Mouse (Mus musculus) neural tube, embryonic 14.5 days (tissue): ENCODE data around the gene Kif28. TPM values are rescaled to one million over a fixed set of nuclear protein-coding genes. Genes with fewer than 3 reads are reported as not detected.
"Not testable (repeated sequence)": the region's sequence is repeated elsewhere in the genome, so short reads cannot be mapped to it uniquely, and the experiment has no call there.

ENCODE experiments used
- ATAC-seq: fragments of 200-750 bp; cut with Nextera tagmentation; 2 replicates; pipeline ENCODE4 v1.8.0; 2017; ENCODE audit warnings: low read depth, mild to moderate bottlenecking, moderate TSS enrichment, moderate library complexity
- H3K27ac ChIP-seq: fragments of 300-500 bp; sonication (generic); 2 replicates; pipeline ENCODE4 v1.5.1; 2014; ENCODE audit warnings: low read depth, mild to moderate bottlenecking, control low read depth, low read length, moderate library complexity, mixed read lengths
- H3K27me3 ChIP-seq: fragments of 300-500 bp; sonication (generic); 2 replicates; pipeline ENCODE4 v1.6.1; 2014; ENCODE audit warnings: low read length; ENCODE audit not compliant: control insufficient read depth, insufficient read depth
- H3K36me3 ChIP-seq: fragments of 300-500 bp; sonication (generic); 2 replicates; pipeline ENCODE4 v1.6.1; 2014; ENCODE audit warnings: low read length, mixed read lengths; ENCODE audit not compliant: control insufficient read depth, insufficient read depth
- H3K4me1 ChIP-seq: fragments of 300-500 bp; sonication (generic); 2 replicates; pipeline ENCODE4 v1.6.1; 2014; ENCODE audit warnings: low read length; ENCODE audit not compliant: control insufficient read depth, insufficient read depth
- H3K4me2 ChIP-seq: fragments of 300-500 bp; sonication (generic); 2 replicates; pipeline ENCODE4 v1.6.1; 2014; ENCODE audit warnings: mild to moderate bottlenecking, low read depth, low read length, control low read depth
- H3K4me3 ChIP-seq: fragments of 300-500 bp; sonication (generic); 2 replicates; pipeline ENCODE4 v1.5.1; 2014; ENCODE audit warnings: low read depth, low read length, control low read depth, mixed read lengths
- H3K9ac ChIP-seq: fragments of 300-500 bp; sonication (generic); replicated peaks from 2 replicates; pipeline ENCODE4 v1.6.1; 2014; ENCODE audit warnings: low read depth, mild to moderate bottlenecking, control low read depth, low read length, mixed read lengths
- H3K9me3 ChIP-seq: fragments of 300-500 bp; sonication (generic); 2 replicates; pipeline ENCODE4 v1.6.1; 2016; ENCODE audit warnings: low read length; ENCODE audit not compliant: control insufficient read depth
- WGBS: fragments of 180-500 bp; shearing (Covaris S2); extraction: QIAGEN DNeasy Blood & Tissue Kit; methylation state at CpG from one replicate; pipeline ENCODE4 v1.1.7; 2014; 5-methylcytosine and 5-hydroxymethylcytosine counted together
- polyA plus RNA-seq: library from polyadenylated mRNA; unstranded; fragments of >200 nt; fragmentation: Nextera tagmentation; extraction: Ambion mirVana; gene quantifications from 2 replicates; pipeline ENCODE4 v1.2.1, GENCODE M21; 2014

Gene Kif28
- polyA plus RNA-seq, 1 experiment from 2014 or later: not detected

DNA sequence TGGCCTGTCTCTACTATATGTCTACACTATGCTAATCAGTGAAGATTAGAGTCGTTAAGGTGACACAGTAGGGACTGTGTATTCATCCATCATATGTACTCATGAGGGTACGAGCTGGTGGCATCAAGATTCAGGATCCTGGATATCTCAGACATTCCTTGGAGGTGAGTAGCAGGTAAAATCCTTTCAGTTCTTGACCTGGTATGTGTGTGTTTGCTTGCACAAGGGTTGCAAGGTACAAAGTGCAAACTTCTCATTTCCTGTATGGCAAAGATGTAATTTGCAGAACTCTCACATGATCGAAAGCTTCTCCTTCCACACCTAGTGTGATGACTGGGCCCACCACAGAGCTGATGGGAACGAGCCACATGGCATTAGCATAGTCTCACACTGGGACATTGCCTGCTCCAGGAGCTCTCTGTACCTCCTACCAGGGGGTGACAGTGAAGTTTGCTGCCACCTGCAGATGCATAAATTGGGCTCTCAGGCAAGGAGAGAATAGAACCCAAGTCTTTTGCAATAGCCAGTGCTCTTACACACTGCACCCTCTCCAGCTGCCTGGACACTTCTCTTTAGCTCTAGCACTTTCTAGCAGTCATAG, 1.4 kb downstream of the Kif28 start:
- no peak overlapping the region for H3K4me3 ChIP-seq
- H3K4me2 ChIP-seq: no peak overlapping the region
- no peaks in the 10 kb centered on the region for H3K27me3 ChIP-seq
- H3K4me1 ChIP-seq: no peaks in the 10 kb centered on the region
- no peak overlapping the region for H3K9ac ChIP-seq
- H3K36me3 ChIP-seq: peaks cover 18% of the 10 kb centered on the region; the same call in 1 of the 2 replicates
- no peaks in the 10 kb centered on the region for H3K9me3 ChIP-seq
- 85% methylated on average over 4 of the region's 4 CpGs for WGBS
- H3K27ac ChIP-seq: no peak overlapping the region
- ATAC-seq: no peak

DNA sequence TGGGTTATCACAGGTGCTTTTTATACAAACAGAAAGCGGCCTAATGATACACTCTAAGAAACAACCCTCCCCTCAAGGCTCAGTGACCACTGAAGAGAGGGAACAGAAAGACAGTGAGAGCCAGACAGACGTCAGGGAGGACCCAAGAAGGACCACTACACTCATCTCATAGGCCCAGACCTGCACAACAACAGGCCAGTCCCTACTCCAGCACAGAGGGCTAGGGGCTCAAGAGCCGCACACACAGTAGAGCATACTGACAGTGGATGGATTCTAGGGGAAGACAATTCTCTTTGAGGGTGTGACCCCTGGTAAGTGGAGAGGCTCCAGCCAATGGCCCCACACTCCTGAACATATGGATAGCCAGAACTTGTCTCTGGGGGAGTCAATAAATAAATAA, 8.6 kb downstream of the Kif28 start:
- WGBS: 91% methylated on average over 3 of the region's 3 CpGs
- Histone ChIP-seq H3K27ac (no peak overlapping the region), H3K27me3 (no peaks in the 10 kb centered on the region), H3K4me2 (no peak overlapping the region), H3K4me1 (no peaks in the 10 kb centered on the region), H3K4me3 (no peak overlapping the region), H3K9me3 (no peaks in the 10 kb centered on the region), H3K9ac (no peak overlapping the region), H3K36me3 (no peaks in the 10 kb centered on the region)
- ATAC-seq: no peak

GRCm38 (mm10) chr1:179734500-179735474, 10.3 kb downstream of the Kif28 start:
- no peak overlapping the region for H3K4me2 ChIP-seq
- no peak overlapping the region for H3K4me3 ChIP-seq
- ATAC-seq: no peak
- no peaks in the 10 kb centered on the region for H3K4me1 ChIP-seq
- no peaks in the 10 kb centered on the region for H3K9me3 ChIP-seq
- 42% methylated on average over 15 of the region's 15 CpGs for WGBS
- no peaks in the 10 kb centered on the region for H3K27me3 ChIP-seq
- H3K36me3 ChIP-seq: no peaks in the 10 kb centered on the region
- no peak overlapping the region for H3K9ac ChIP-seq
- H3K27ac ChIP-seq: no peak overlapping the region

- 96% methylated on average over 3 of the region's 3 CpGs for WGBS
- ATAC-seq: no peak
Observed at GRCm38 (mm10) chr1:179731391-179731790, 13.7 kb downstream of the Kif28 start.

DNA sequence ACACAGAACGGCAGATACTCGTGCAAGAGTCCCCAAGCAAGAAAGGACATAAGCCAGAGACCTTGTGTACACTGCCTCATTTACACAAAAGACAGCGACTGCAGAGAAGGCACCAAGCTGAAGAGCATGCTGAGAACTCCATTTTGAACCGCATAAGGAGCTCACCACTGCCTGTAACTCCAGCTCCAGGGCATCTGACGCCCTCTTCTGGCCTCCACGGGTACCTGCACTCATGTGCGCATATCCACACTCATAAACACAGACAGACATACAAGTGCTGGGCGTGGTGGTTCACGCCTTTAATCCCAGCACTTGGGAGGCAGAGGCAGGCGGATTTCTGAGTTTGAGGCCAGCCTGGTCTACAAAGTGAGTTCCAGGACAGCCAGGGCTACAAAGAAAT, 16.4 kb downstream of the Kif28 start:
- H3K36me3 ChIP-seq: no peaks in the 10 kb centered on the region
- no peaks in the 10 kb centered on the region for H3K4me1 ChIP-seq
- no peak overlapping the region for H3K4me2 ChIP-seq
- H3K9ac ChIP-seq: no peak overlapping the region
- H3K27me3 ChIP-seq: no peaks in the 10 kb centered on the region
- no peaks in the 10 kb centered on the region for H3K9me3 ChIP-seq
- H3K4me3 ChIP-seq: no peak overlapping the region
- WGBS: 89% methylated on average over 10 of the region's 10 CpGs
- no peak overlapping the region for H3K27ac ChIP-seq
- no peak for ATAC-seq

More at GRCm38 (mm10) chr1:179731391-179731790, 13.7 kb downstream of the Kif28 start:
- no peak overlapping the region for H3K27ac ChIP-seq
- H3K4me1 ChIP-seq: no peaks in the 10 kb centered on the region
- no peaks in the 10 kb centered on the region for H3K27me3 ChIP-seq
- no peak overlapping the region for H3K4me2 ChIP-seq
- H3K4me3 ChIP-seq: no peak overlapping the region
- no peaks in the 10 kb centered on the region for H3K9me3 ChIP-seq
- no peak overlapping the region for H3K9ac ChIP-seq
- no peaks in the 10 kb centered on the region for H3K36me3 ChIP-seq

GRCm38 (mm10) chr1:179722811-179723469, 22.1 kb downstream of the Kif28 start:
- no peaks in the 10 kb centered on the region for H3K27me3 ChIP-seq
- no peaks in the 10 kb centered on the region for H3K36me3 ChIP-seq
- no peak overlapping the region for H3K9ac ChIP-seq
- no peak overlapping the region for H3K4me2 ChIP-seq
- no peak overlapping the region for H3K4me3 ChIP-seq
- no peaks in the 10 kb centered on the region for H3K9me3 ChIP-seq
- 31% methylated on average over 8 of the region's 8 CpGs for WGBS
- no peaks in the 10 kb centered on the region for H3K4me1 ChIP-seq
- no peak for ATAC-seq
- no peak overlapping the region for H3K27ac ChIP-seq

DNA sequence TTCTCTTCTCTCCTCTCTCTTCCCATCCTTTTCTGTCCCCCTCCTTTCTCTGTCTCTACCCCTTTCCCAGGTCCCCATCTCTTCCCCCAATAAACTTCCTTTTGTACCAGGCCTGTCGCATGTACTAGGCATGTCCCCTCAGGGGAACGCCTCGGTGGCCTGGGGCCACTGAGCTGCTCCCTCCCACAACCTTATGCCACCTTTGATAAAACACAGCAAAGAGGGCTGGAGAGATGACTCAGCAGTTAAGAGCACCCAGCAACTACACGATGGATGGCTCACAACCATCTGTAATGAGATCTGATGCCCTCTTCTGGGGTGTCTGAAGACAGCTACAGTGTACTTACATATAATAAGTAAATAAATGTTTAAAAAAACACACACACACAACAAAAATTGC, 29.3 kb downstream of the Kif28 start:
- H3K27ac ChIP-seq: no peak overlapping the region
- no peak for ATAC-seq
- no peak overlapping the region for H3K4me2 ChIP-seq
- no peaks in the 10 kb centered on the region for H3K4me1 ChIP-seq
- WGBS: 95% methylated on average over 4 of the region's 4 CpGs
- no peaks in the 10 kb centered on the region for H3K9me3 ChIP-seq
- no peaks in the 10 kb centered on the region for H3K36me3 ChIP-seq
- H3K9ac ChIP-seq: no peak overlapping the region
- no peak overlapping the region for H3K4me3 ChIP-seq
- no peaks in the 10 kb centered on the region for H3K27me3 ChIP-seq

GRCm38 (mm10) chr1:179715289-179715688, 29.8 kb downstream of the Kif28 start:
- H3K36me3 ChIP-seq, H3K4me3 ChIP-seq, H3K4me1 ChIP-seq, H3K27ac ChIP-seq, H3K9ac ChIP-seq, H3K9me3 ChIP-seq, H3K4me2 ChIP-seq, ATAC-seq, H3K27me3 ChIP-seq: not testable (repeated sequence)
- WGBS: 100% methylated on average over 2 of the region's 4 CpGs

DNA sequence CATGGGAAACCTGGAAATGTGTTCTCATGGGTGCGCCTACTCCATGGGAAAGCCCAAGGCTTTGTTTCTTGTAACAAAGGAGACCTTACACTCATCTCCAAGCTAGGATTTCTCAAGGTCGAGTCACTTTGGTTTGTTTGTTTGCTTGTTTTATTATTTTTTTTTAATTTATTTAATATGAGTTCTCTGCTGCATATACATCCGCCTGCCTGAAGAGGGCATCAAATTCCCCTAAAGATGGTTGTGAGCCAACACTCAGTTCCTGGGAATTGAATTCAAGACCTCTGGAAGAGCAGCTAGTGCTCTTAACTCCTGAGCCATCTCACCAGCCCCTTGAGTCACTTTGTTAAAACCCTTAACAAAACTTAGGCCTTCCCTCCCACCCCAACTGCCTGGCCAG, 31.7 kb downstream of the Kif28 start:
- ATAC-seq: no peak
- 82% methylated on average over 3 of the region's 3 CpGs for WGBS
- H3K4me3 ChIP-seq: no peak overlapping the region
- no peak overlapping the region for H3K4me2 ChIP-seq
- H3K36me3 ChIP-seq: no peaks in the 10 kb centered on the region
- no peak overlapping the region for H3K9ac ChIP-seq
- no peaks in the 10 kb centered on the region for H3K27me3 ChIP-seq
- H3K4me1 ChIP-seq: no peaks in the 10 kb centered on the region
- no peaks in the 10 kb centered on the region for H3K9me3 ChIP-seq
- H3K27ac ChIP-seq: no peak overlapping the region
